In the genomic region with DNA sequence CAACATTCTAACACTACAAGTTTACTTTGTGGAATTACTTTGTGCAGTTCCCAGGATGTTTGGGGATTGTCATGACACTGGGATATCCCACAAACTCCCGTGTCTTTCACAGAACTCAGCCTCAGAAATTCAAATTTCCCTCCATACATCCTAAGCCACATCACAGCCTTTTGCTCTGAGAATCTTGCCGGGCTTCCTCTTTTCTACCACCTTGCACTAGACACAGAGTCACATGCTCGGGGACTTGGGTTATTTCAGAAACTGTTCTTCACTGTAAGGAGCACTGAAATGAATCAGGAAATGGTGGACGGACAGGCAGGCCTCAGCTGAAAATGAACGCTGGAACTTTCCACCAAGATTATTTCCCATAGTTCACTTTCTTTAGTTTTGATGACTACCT, we compare ENCODE assay signal across 15 mouse cellular contexts. TPM values are rescaled to one million over a fixed set of nuclear protein-coding genes. Genes with fewer than 3 reads are reported as not detected.
DNase-seq lines count a peak whose midpoint lies in the region; ATAC-seq lines count a peak whose summit lies in the region.
"Had no signal": no experiment of that assay in that cellular context is flagged by ENCODE, and none has a peak within 500 bp of the region (broad histone marks: within the 10 kb centered on the region; RNA-seq: fewer than 3 reads in every experiment).

No protein-coding gene starts in this region.

- no peaks in the 10 kb centered on the region for H3K9me3 ChIP-seq in heart, embryonic 10.5 days
- H3K9me3 ChIP-seq in midbrain, embryonic 11.5 days (ENCODE audit: control insufficient read depth, low read length): no peaks in the 10 kb centered on the region
- H3K9me3 ChIP-seq in hindbrain, embryonic 11.5 days (ENCODE audit: control insufficient read depth, low read length): no peaks in the 10 kb centered on the region
- H3K9me3 ChIP-seq: embryonic facial prominence, embryonic 15.5 days; forebrain, embryonic 15.5 days; midbrain, embryonic 12.5 days had no signal

- no peak overlapping the region for H3K27ac ChIP-seq in heart, embryonic 10.5 days
- H3K27ac ChIP-seq in midbrain, embryonic 11.5 days (ENCODE audit: low read depth, low read length): no peak overlapping the region
- no peak overlapping the region for H3K27ac ChIP-seq in hindbrain, embryonic 11.5 days (ENCODE audit: low read depth, low read length)
- H3K27ac ChIP-seq: embryonic facial prominence, embryonic 15.5 days; forebrain, embryonic 15.5 days; midbrain, embryonic 12.5 days; stomach, postnatal 0 days had no signal

- H3K27me3 ChIP-seq in heart, embryonic 10.5 days (ENCODE audit: insufficient read depth, poor library complexity, severe bottlenecking): no peaks in the 10 kb centered on the region
- H3K27me3 ChIP-seq in midbrain, embryonic 11.5 days (ENCODE audit: control insufficient read depth, insufficient read depth, low read length): no peaks in the 10 kb centered on the region
- no peaks in the 10 kb centered on the region for H3K27me3 ChIP-seq in hindbrain, embryonic 11.5 days (ENCODE audit: control insufficient read depth, insufficient read depth, low read length)
- H3K27me3 ChIP-seq: embryonic facial prominence, embryonic 15.5 days; forebrain, embryonic 15.5 days had no signal

- no peak overlapping the region for H3K9ac ChIP-seq in midbrain, embryonic 11.5 days (ENCODE audit: low read length)
- no peak overlapping the region for H3K9ac ChIP-seq in hindbrain, embryonic 11.5 days (ENCODE audit: low read depth, low read length)
- H3K9ac ChIP-seq: embryonic facial prominence, embryonic 15.5 days; forebrain, embryonic 15.5 days; midbrain, embryonic 12.5 days had no signal

- H3K36me3 ChIP-seq in heart, embryonic 10.5 days: no peaks in the 10 kb centered on the region
- no peaks in the 10 kb centered on the region for H3K36me3 ChIP-seq in midbrain, embryonic 11.5 days (ENCODE audit: control insufficient read depth, insufficient read depth, low read length)
- no peaks in the 10 kb centered on the region for H3K36me3 ChIP-seq in hindbrain, embryonic 11.5 days (ENCODE audit: control insufficient read depth, insufficient read depth, low read length)
- H3K36me3 ChIP-seq: embryonic facial prominence, embryonic 15.5 days; forebrain, embryonic 15.5 days; midbrain, embryonic 12.5 days had no signal

- WGBS in heart, embryonic 10.5 days: 78% methylated on average over 5 of the region's 5 CpGs
- 85% methylated on average over 5 of the region's 5 CpGs for WGBS in midbrain, embryonic 11.5 days
- WGBS in hindbrain, embryonic 11.5 days: 77% methylated on average over 5 of the region's 5 CpGs

- H3K4me2 ChIP-seq in midbrain, embryonic 11.5 days: no peak overlapping the region
- no peak overlapping the region for H3K4me2 ChIP-seq in hindbrain, embryonic 11.5 days (replicated peaks; ENCODE audit: low read depth, low read length)
- H3K4me2 ChIP-seq: embryonic facial prominence, embryonic 15.5 days; forebrain, embryonic 15.5 days; midbrain, embryonic 12.5 days had no signal

- peaks cover 18% of the 10 kb centered on the region for H3K4me1 ChIP-seq in heart, embryonic 10.5 days
- peaks cover 5% of the 10 kb centered on the region for H3K4me1 ChIP-seq in midbrain, embryonic 11.5 days (ENCODE audit: control insufficient read depth, insufficient read depth, low read length)
- H3K4me1 ChIP-seq in hindbrain, embryonic 11.5 days (replicated peaks; ENCODE audit: control insufficient read depth, insufficient read depth, low read length): no peaks in the 10 kb centered on the region

- no peak overlapping the region for H3K4me3 ChIP-seq in heart, embryonic 10.5 days
- H3K4me3 ChIP-seq in midbrain, embryonic 11.5 days (ENCODE audit: low read depth, low read length): no peak overlapping the region
- H3K4me3 ChIP-seq in hindbrain, embryonic 11.5 days (ENCODE audit: low read depth, low read length): no peak overlapping the region
- H3K4me3 ChIP-seq: embryonic facial prominence, embryonic 15.5 days; forebrain, embryonic 15.5 days; midbrain, embryonic 12.5 days had no signal

- peak; percentile 48 for DNase-seq in heart, embryonic 10.5 days (ENCODE audit: low spot score)
- DNase-seq in heart, postnatal 4 days: no peak
- DNase-seq in naive thymus-derived CD4-positive, alpha-beta T cell, adult 2 months (ENCODE audit: low read depth): peak; percentile 59
- DNase-seq in midbrain, embryonic 11.5 days (ENCODE audit: low spot score, missing footprints): no peak
- DNase-seq in kidney, postnatal 10 days: no peak
- no peak for DNase-seq in hindbrain, embryonic 11.5 days (ENCODE audit: low spot score)
- DNase-seq: cerebellum, postnatal 10 days; gastrocnemius, postnatal 14 days; right cerebral cortex, postnatal 14 days had no signal

- peak; percentile 24 for ATAC-seq in CD4-positive, CD25-positive, alpha-beta regulatory T cell, adult 4 months
- peak; percentile 17 for ATAC-seq in inflammation-experienced regulatory T-cells, adult 6 months
- ATAC-seq in midbrain, embryonic 11.5 days (ENCODE audit: low FRiP score): no peak
- ATAC-seq in hindbrain, embryonic 11.5 days (ENCODE audit: low FRiP score): no peak
- ATAC-seq: forebrain, embryonic 15.5 days had no signal

RNA-seq across cellular contexts. Expression of a gene that starts 2.0 kb away (rescaled TPM):
- 56.9 and 57.5 TPM in 2 replicates for polyA plus RNA-seq in heart, embryonic 10.5 days (2016; fragmentation: Nextera tagmentation; extraction: Ambion mirVana)
- total RNA-seq in heart, postnatal 4 days (2021): 10 to 100 TPM; 19.7 to 22.7 TPM
- polyA plus RNA-seq in CD4-positive, CD25-positive, alpha-beta regulatory T cell, adult 4 months (2017; shearing (Covaris generic)): 10 to 100 TPM; 49.6 to 49.7 TPM
- 10 to 100 TPM; 48.4 to 49.9 (median 49.5) TPM for polyA plus RNA-seq in inflammation-experienced regulatory T-cells, adult 6 months (2017; shearing (Covaris generic))
- polyA plus RNA-seq in midbrain, embryonic 11.5 days (2014; fragmentation: Nextera tagmentation; extraction: Ambion mirVana): 110 and 121 TPM in 2 replicates
- 94.3 and 105 TPM in 2 replicates for polyA plus RNA-seq in hindbrain, embryonic 11.5 days (2014; fragmentation: Nextera tagmentation; extraction: Ambion mirVana)

RNA-seq across cellular contexts. Expression of a gene that starts 2.3 kb away (rescaled TPM):
- polyA plus RNA-seq in heart, embryonic 10.5 days (2016; fragmentation: Nextera tagmentation; extraction: Ambion mirVana): 5.2 and 8.1 TPM in 2 replicates
- 10 to 100 TPM; 10.3 to 12.9 TPM for total RNA-seq in heart, postnatal 4 days (2021)
- polyA plus RNA-seq in CD4-positive, CD25-positive, alpha-beta regulatory T cell, adult 4 months (2017; shearing (Covaris generic)): 1 to 10 TPM; 2.2 to 2.6 TPM
- polyA plus RNA-seq in inflammation-experienced regulatory T-cells, adult 6 months (2017; shearing (Covaris generic)): 1 to 10 TPM; 2.6 to 3.6 (median 2.8) TPM
- 11.8 and 12.3 TPM in 2 replicates for polyA plus RNA-seq in midbrain, embryonic 11.5 days (2014; fragmentation: Nextera tagmentation; extraction: Ambion mirVana)
- 13.4 and 19.1 TPM in 2 replicates for polyA plus RNA-seq in hindbrain, embryonic 11.5 days (2014; fragmentation: Nextera tagmentation; extraction: Ambion mirVana)

Comparison
In these comparisons a context has a peak if more than half of its experiments do, and no peak if none do; other contexts are left out.
1. DNase-seq: peak in heart, embryonic 10.5 days (single experiment) and naive thymus-derived CD4-positive, alpha-beta T cell, adult 2 months (single experiment); none in heart, postnatal 4 days (single experiment), midbrain, embryonic 11.5 days (single experiment), kidney, postnatal 10 days (single experiment) and hindbrain, embryonic 11.5 days (single experiment).
2. ATAC-seq: peak in CD4-positive, CD25-positive, alpha-beta regulatory T cell, adult 4 months (single experiment) and inflammation-experienced regulatory T-cells, adult 6 months (single experiment); none in midbrain, embryonic 11.5 days (single experiment) and hindbrain, embryonic 11.5 days (single experiment).